Mouse (Mus musculus): Measurements from ENCODE around the gene Pld1.

- no peak for TF ChIP-seq CTCF (IDR thresholded peaks at IDR 0.05; ENCODE audit: low read depth)
- TF ChIP-seq EP300 (optimal IDR thresholded peaks at IDR 0.05): no peak
These were observed 40.3 kb upstream of the Pld1 start for GRCm38 (mm10) chr3:27898178-27898577.
